28 mouse cellular contexts compared by ENCODE assay signal in the genomic region with DNA sequence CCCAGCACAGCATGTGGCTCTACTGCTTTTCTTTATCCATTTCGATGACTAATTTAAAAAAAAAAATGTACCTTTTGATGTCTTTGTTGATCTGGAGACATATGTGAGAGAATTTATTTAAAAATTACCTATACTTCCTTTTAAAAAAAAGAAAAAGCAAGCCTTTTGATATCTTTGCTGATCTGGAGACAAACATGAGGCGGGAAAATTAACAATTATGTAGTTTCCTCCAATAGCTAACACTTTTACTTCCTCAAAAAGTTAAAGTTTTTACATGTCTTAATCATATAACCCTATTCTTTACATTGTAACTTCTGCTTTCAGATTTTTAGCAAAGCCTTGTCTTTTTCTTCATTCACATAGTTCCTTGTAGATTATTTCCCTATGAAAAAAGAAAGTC.
DNase-seq lines count a peak whose midpoint lies in the region; ATAC-seq lines count a peak whose summit lies in the region.
"Had no signal": no experiment of that assay in that cellular context is flagged by ENCODE, and none has a peak within 500 bp of the region (broad histone marks: within the 10 kb centered on the region; RNA-seq: fewer than 3 reads in every experiment).

No protein-coding gene starts in this region.

- H3K4me3 ChIP-seq in macrophage (ENCODE audit: inconsistent target), result no peak overlapping the region
- H3K4me3 ChIP-seq in forebrain, embryonic 12.5 days (replicated peaks), result no peak overlapping the region
- H3K4me3 ChIP-seq: embryonic facial prominence, embryonic 12.5 days; embryonic facial prominence, embryonic 15.5 days; erythroblast, embryonic 14.5 days; forebrain, embryonic 10.5 days; gastrocnemius, adult 2 months; hindbrain, embryonic 10.5 days; hindbrain, embryonic 13.5 days; intestine, embryonic 15.5 days had no signal

- no peaks in the 10 kb centered on the region for H3K9me3 ChIP-seq in forebrain, embryonic 12.5 days
- H3K9me3 ChIP-seq: embryonic facial prominence, embryonic 12.5 days; embryonic facial prominence, embryonic 15.5 days; forebrain, embryonic 10.5 days; hindbrain, embryonic 10.5 days; hindbrain, embryonic 13.5 days; intestine, embryonic 15.5 days had no signal

- ATAC-seq in forebrain, embryonic 12.5 days (ENCODE audit: low FRiP score), result no peak
- ATAC-seq in CD4-positive, CD25-positive, alpha-beta regulatory T cell, adult 4 months, result no peak
- ATAC-seq: forebrain, embryonic 14.5 days; forebrain, postnatal 0 days; hindbrain, embryonic 16.5 days; intestine, embryonic 15.5 days; Patski had no signal

- 11% methylated on average over 1 of the region's 2 CpGs for WGBS in macrophage (ENCODE audit: missing documents)
- WGBS in forebrain, embryonic 12.5 days, result 68% methylated on average over 2 of the region's 2 CpGs

- no peak overlapping the region for H3K4me2 ChIP-seq in forebrain, embryonic 12.5 days
- H3K4me2 ChIP-seq: embryonic facial prominence, embryonic 12.5 days; embryonic facial prominence, embryonic 15.5 days; heart, embryonic 11.5 days; hindbrain, embryonic 13.5 days; intestine, embryonic 15.5 days had no signal

- peak overlapping the region; percentile 10; the same call in 1 of the 2 replicates for H3K27ac ChIP-seq in macrophage
- no peak overlapping the region for H3K27ac ChIP-seq in forebrain, embryonic 12.5 days
- H3K27ac ChIP-seq: embryonic facial prominence, embryonic 12.5 days; embryonic facial prominence, embryonic 15.5 days; forebrain, embryonic 10.5 days; gastrocnemius, adult 2 months; hindbrain, embryonic 10.5 days; hindbrain, embryonic 13.5 days; intestine, embryonic 15.5 days had no signal

- intact Hi-C loops in heart, postnatal 36 days (cut with DNase I), result loop anchor here (5.0 kb wide), 1 partner anchor 349 kb away; no protein-coding TSS in a partner anchor

- peak; percentile 16 for DNase-seq in heart, adult 11 months
- no peak for DNase-seq in heart, postnatal 36 days
- peak; percentile 38 for DNase-seq in MEL-GATA-1-ER (ENCODE audit: extremely low read depth, low read depth)
- DNase-seq in splenic B cell, adult 2 months (ENCODE audit: low read depth, low spot score), result peak; percentile 60
- no peak for DNase-seq in spleen, postnatal 10 days (ENCODE audit: low spot score in 2 of 2)
- DNase-seq: adrenal gland, postnatal 10 days; adrenal gland, postnatal 36 days; cerebellum, adult 11 months; cerebellum, adult 2 months; cerebellum, adult 9-11 months; cerebellum, postnatal 25 days; forebrain, postnatal 0 days; gastrocnemius, adult 2 months; gastrocnemius, postnatal 25 days had no signal

- H3K36me3 ChIP-seq in macrophage (ENCODE audit: inconsistent target), result no peaks in the 10 kb centered on the region
- H3K36me3 ChIP-seq in splenic B cell, adult 2 months (ENCODE audit: control insufficient read depth, insufficient read depth, low read length, poor library complexity, severe bottlenecking), result no peaks in the 10 kb centered on the region
- no peaks in the 10 kb centered on the region for H3K36me3 ChIP-seq in forebrain, embryonic 12.5 days (replicated peaks)
- H3K36me3 ChIP-seq: embryonic facial prominence, embryonic 12.5 days; embryonic facial prominence, embryonic 15.5 days; forebrain, embryonic 10.5 days; hindbrain, embryonic 10.5 days; hindbrain, embryonic 13.5 days; intestine, embryonic 15.5 days had no signal

- peaks cover 3% of the 10 kb centered on the region for H3K4me1 ChIP-seq in forebrain, embryonic 12.5 days
- H3K4me1 ChIP-seq: intestine, embryonic 15.5 days had no signal

- H3K79me2 ChIP-seq in macrophage (ENCODE audit: inconsistent target), result no peaks in the 10 kb centered on the region

- no peak overlapping the region for H3K9ac ChIP-seq in forebrain, embryonic 12.5 days
- H3K9ac ChIP-seq: embryonic facial prominence, embryonic 12.5 days; embryonic facial prominence, embryonic 15.5 days; forebrain, postnatal 0 days; hindbrain, embryonic 13.5 days; intestine, embryonic 15.5 days had no signal

- no peaks in the 10 kb centered on the region for H3K27me3 ChIP-seq in splenic B cell, adult 2 months (ENCODE audit: control insufficient read depth, insufficient read depth, low read length, poor library complexity, severe bottlenecking)
- H3K27me3 ChIP-seq in forebrain, embryonic 12.5 days, result no peaks in the 10 kb centered on the region
- H3K27me3 ChIP-seq: embryonic facial prominence, embryonic 12.5 days; embryonic facial prominence, embryonic 15.5 days; hindbrain, embryonic 13.5 days; intestine, embryonic 15.5 days; Patski had no signal

Comparison
In these comparisons a context has a peak if more than half of its experiments do, and no peak if none do; other contexts are left out.
1. DNase-seq: peak in heart, adult 11 months (single experiment), MEL-GATA-1-ER (single experiment) and splenic B cell, adult 2 months (single experiment); none in heart, postnatal 36 days (0 of 2) and spleen, postnatal 10 days (0 of 2).